Mouse (Mus musculus) hindbrain, postnatal 0 days (tissue): ENCODE data around the gene Reln. TPM values are rescaled to one million over a fixed set of nuclear protein-coding genes. Genes with fewer than 3 reads are reported as not detected.

Source experiments
- ATAC-seq: fragments of 200-750 bp; cut with Nextera tagmentation; 2 replicates; pipeline ENCODE4 v1.8.0; 2017; ENCODE audit warnings: mild to moderate bottlenecking, moderate TSS enrichment, moderate library complexity
- DNase-seq: peaks from one replicate; pipeline ENCODE4 v3.0.0-alpha.2; 2015; ENCODE audit warnings: low spot score
- H3K27ac ChIP-seq: fragments of 300-500 bp; sonication (generic); 2 replicates; pipeline ENCODE4 v1.5.1; 2014; ENCODE audit warnings: mild to moderate bottlenecking
- H3K27me3 ChIP-seq: fragments of 300-500 bp; sonication (generic); 2 replicates; pipeline ENCODE4 v1.6.1; 2014; ENCODE audit warnings: low read length, mixed read lengths; ENCODE audit not compliant: insufficient read depth
- H3K36me3 ChIP-seq: fragments of 300-500 bp; sonication (generic); 2 replicates; pipeline ENCODE4 v1.6.1; 2014; ENCODE audit warnings: low read length, mixed read lengths; ENCODE audit not compliant: insufficient read depth
- H3K4me1 ChIP-seq: fragments of 300-500 bp; sonication (generic); 2 replicates; pipeline ENCODE4 v1.6.1; 2014; ENCODE audit warnings: antibody characterized with exemption, low read length, mixed read lengths; ENCODE audit not compliant: insufficient read depth
- H3K4me2 ChIP-seq: fragments of 300-500 bp; sonication (generic); 2 replicates; pipeline ENCODE4 v1.6.1; 2014; ENCODE audit warnings: low read depth, mild to moderate bottlenecking, low read length, moderate library complexity, mixed read lengths
- H3K4me3 ChIP-seq: fragments of 300-500 bp; sonication (generic); 2 replicates; pipeline ENCODE4 v1.5.1; 2014; ENCODE audit warnings: low read length
- H3K9ac ChIP-seq: fragments of 300-500 bp; sonication (generic); replicated peaks from 2 replicates; pipeline ENCODE4 v1.6.1; 2014; ENCODE audit warnings: mild to moderate bottlenecking, low read length, moderate library complexity, mixed read lengths
- H3K9me3 ChIP-seq: fragments of 300-500 bp; sonication (generic); 2 replicates; pipeline ENCODE4 v1.6.1; 2016; ENCODE audit warnings: low read length, mixed read lengths
- CTCF ChIP-seq: IDR thresholded peaks from 2 replicates; pipeline ENCODE4 v1.5.1; 2016; ENCODE audit warnings: antibody characterized with exemption, control low read depth, low read depth
- WGBS: fragments of 180-500 bp; shearing (Covaris S2); extraction: QIAGEN DNeasy Blood & Tissue Kit; methylation state at CpG from one replicate; pipeline ENCODE4 v1.1.7; 2014; 5-methylcytosine and 5-hydroxymethylcytosine counted together
- polyA plus RNA-seq: library from polyadenylated mRNA; unstranded; fragments of >200 nt; fragmentation: Nextera tagmentation; extraction: Ambion mirVana; gene quantifications from 2 replicates; pipeline ENCODE4 v1.2.1, GENCODE M21; 2015
- total RNA-seq: library from RNA; depleted of rRNA; stranded (reverse); fragments of >200 nt; gene quantifications from 2 replicates; pipeline ENCODE4 v1.2.3, GENCODE M21; 2014

Reln gene
- total and polyA plus RNA-seq, 2 experiments from 2014 or later = 41.9 to 226 TPM

- H3K4me1 ChIP-seq = 0 out of 2 replicates have a peak, but pooled peaks cover 3% of the 10 kb centered on the region
- WGBS = 73% methylated on average over 9 of the region's 9 CpGs
- ATAC-seq (0 out of 2 replicates have a peak, but pooled peaks have one; percentile 10), DNase-seq (no peak)
- H3K27me3 ChIP-seq = no peaks in the 10 kb centered on the region
- no peaks in the 10 kb centered on the region for H3K9me3 ChIP-seq
- no peak overlapping the region for H3K4me3 ChIP-seq
- H3K27ac ChIP-seq = no peak overlapping the region
- H3K4me2 ChIP-seq = no peak overlapping the region
- no peak for TF ChIP-seq CTCF
- H3K36me3 ChIP-seq = no peaks in the 10 kb centered on the region
- H3K9ac ChIP-seq = no peak overlapping the region
These were observed 227.6 kb downstream of the Reln start for GRCm38 (mm10) chr5:22116922-22117321.

- no peak overlapping the region for H3K27ac ChIP-seq
- H3K36me3 ChIP-seq = 0 out of 2 replicates have a peak, but pooled peaks cover 4% of the 10 kb centered on the region
- H3K4me2 ChIP-seq = no peak overlapping the region
- ATAC-seq (no peak), DNase-seq (no peak)
- H3K9me3 ChIP-seq = no peaks in the 10 kb centered on the region
- H3K9ac ChIP-seq = no peak overlapping the region
- no peak for TF ChIP-seq CTCF
- H3K27me3 ChIP-seq = no peaks in the 10 kb centered on the region
- whole genome bisulfite sequencing = 84% methylated on average over 9 of the region's 9 CpGs
- no peak overlapping the region for H3K4me3 ChIP-seq
- no peaks in the 10 kb centered on the region for H3K4me1 ChIP-seq
These were observed 237.6 kb downstream of the Reln start for GRCm38 (mm10) chr5:22106811-22107485.

GRCm38 (mm10) chr5:22094984-22095383 is 249.5 kb downstream of the Reln start:
- Histone ChIP-seq H3K4me1 (no peaks in the 10 kb centered on the region), H3K9me3 (no peaks in the 10 kb centered on the region), H3K4me2 (no peak overlapping the region), H3K36me3 (no peaks in the 10 kb centered on the region), H3K9ac (no peak overlapping the region), H3K4me3 (no peak overlapping the region), H3K27ac (peak overlapping the region; percentile 26; the same call in 1 of the 2 replicates), H3K27me3 (no peaks in the 10 kb centered on the region)
- ATAC-seq (peak; percentile 67), DNase-seq (peak; percentile 80)
- 42% methylated on average over 5 of the region's 5 CpGs for WGBS
- TF ChIP-seq CTCF = no peak

- Histone ChIP-seq H3K4me2 (no peak overlapping the region), H3K9ac (no peak overlapping the region), H3K36me3 (no peaks in the 10 kb centered on the region), H3K9me3 (no peaks in the 10 kb centered on the region), H3K27ac (no peak overlapping the region; the same call in 1 of the 2 replicates), H3K4me1 (no peaks in the 10 kb centered on the region), H3K4me3 (no peak overlapping the region), H3K27me3 (no peaks in the 10 kb centered on the region)
- 64% methylated on average over 5 of the region's 5 CpGs for WGBS
- no peak for TF ChIP-seq CTCF
- DNase-seq (no peak), ATAC-seq (no peak)
These were observed 250.5 kb downstream of the Reln start for GRCm38 (mm10) chr5:22094043-22094442.

DNA sequence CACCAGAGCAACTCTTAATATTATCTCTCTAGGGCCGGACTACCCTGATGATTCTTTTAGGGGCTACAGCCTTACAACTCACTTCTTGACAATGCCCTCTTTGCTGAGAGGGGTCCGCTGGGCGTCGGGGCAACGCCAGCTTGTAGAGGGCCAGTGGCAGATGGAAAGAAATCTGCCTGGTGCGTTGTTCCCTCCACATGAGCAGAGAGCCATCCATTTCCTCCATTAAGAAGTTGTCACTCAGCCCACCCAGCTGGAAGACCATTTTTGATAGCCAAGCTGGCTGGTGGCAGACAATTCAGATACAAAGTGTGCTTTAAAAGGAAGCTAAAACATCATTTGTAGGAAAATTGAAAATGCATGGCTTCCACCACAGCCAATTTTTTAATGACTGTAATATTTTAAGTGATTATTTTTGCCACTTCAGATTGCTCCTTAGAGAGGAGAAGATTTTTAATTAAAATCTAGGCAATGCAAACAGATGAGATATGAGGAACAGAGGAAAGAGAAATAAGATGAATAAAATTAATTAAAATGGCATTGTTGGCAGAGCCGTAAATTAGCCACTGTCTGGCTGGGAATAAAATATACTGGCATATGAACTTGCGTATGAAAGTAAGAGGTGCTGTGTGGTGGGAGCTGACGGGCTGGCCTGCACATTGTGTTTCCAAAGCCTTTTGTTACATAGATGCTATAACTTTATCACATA is 251.2 kb downstream of the Reln start:
- ATAC-seq (peak; percentile 90), DNase-seq (peak; percentile 81)
- H3K36me3 ChIP-seq = no peaks in the 10 kb centered on the region
- no peaks in the 10 kb centered on the region for H3K4me1 ChIP-seq
- H3K9ac ChIP-seq = no peak overlapping the region
- H3K27me3 ChIP-seq = no peaks in the 10 kb centered on the region
- WGBS = 42% methylated on average over 9 of the region's 9 CpGs
- H3K4me2 ChIP-seq = no peak overlapping the region
- peak; percentile 1; the same call in 1 of the 2 replicates for TF ChIP-seq CTCF
- peak overlapping the region; percentile 38; the same call in 1 of the 2 replicates for H3K27ac ChIP-seq
- H3K9me3 ChIP-seq = no peaks in the 10 kb centered on the region
- H3K4me3 ChIP-seq = no peak overlapping the region

DNA sequence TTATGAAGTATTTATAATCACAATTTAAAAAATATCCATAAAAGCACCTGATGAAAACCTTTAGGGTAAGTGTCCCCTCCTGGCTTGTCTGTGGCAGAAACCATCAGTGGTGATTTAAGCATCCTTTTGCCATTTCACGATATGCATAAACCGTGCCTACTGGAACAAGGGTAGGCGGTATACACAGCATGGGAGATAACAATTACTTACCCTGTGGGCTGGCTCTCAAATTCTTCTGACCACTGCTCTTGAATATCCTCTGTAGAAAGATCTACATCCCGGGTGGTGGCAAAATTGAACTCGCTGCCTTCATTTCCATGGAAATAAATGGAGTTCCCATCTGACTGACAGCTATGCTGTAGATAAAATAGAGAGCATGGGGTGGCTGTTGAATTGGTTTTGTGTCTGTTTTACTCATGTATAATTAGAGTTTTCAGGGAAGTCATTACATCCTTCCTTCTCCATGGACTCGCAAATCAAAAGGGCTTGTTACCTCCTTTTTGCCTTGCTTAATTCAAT is 264.0 kb downstream of the Reln start:
- 0 out of 2 replicates have a peak, but pooled peaks cover 5% of the 10 kb centered on the region for H3K27me3 ChIP-seq
- TF ChIP-seq CTCF = no peak
- H3K4me2 ChIP-seq = no peak overlapping the region
- WGBS = 39% methylated on average over 6 of the region's 6 CpGs
- ATAC-seq (no peak), DNase-seq (no peak)
- no peak overlapping the region for H3K27ac ChIP-seq
- H3K4me1 ChIP-seq = no peaks in the 10 kb centered on the region
- H3K4me3 ChIP-seq = no peak overlapping the region
- H3K9ac ChIP-seq = no peak overlapping the region
- H3K9me3 ChIP-seq = no peaks in the 10 kb centered on the region
- H3K36me3 ChIP-seq = no peaks in the 10 kb centered on the region

- ATAC-seq (no peak), DNase-seq (no peak)
- H3K9ac ChIP-seq = no peak overlapping the region
- no peak overlapping the region for H3K4me3 ChIP-seq
- no peak overlapping the region for H3K4me2 ChIP-seq
- H3K27ac ChIP-seq = no peak overlapping the region
- no peak for TF ChIP-seq CTCF
- 60% methylated on average over 5 of the region's 5 CpGs for WGBS
- no peaks in the 10 kb centered on the region for H3K9me3 ChIP-seq
- H3K4me1 ChIP-seq = no peaks in the 10 kb centered on the region
- no peaks in the 10 kb centered on the region for H3K36me3 ChIP-seq
- H3K27me3 ChIP-seq = 0 out of 2 replicates have a peak, but pooled peaks cover 5% of the 10 kb centered on the region
These were observed 269.5 kb downstream of the Reln start for GRCm38 (mm10) chr5:22074971-22075370.
